Mouse (Mus musculus) thymus, postnatal 4 days (tissue): Measurements from ENCODE around the gene Pop5.

Experiments
- DNase-seq: peaks from one replicate; pipeline ENCODE4 v3.0.0; 2021

The Pop5 gene

GRCm38 (mm10) chr5:115266340-115266739 is 30.7 kb downstream of the Pop5 start:
- no peak for DNase-seq

GRCm38 (mm10) chr5:115266787-115267468 is 31.3 kb downstream of the Pop5 start:
- DNase-seq: no peak

GRCm38 (mm10) chr5:115267469-115268045 is 31.9 kb downstream of the Pop5 start:
- DNase-seq: no peak

- DNase-seq: no peak
Measured at GRCm38 (mm10) chr5:115268266-115268665, 32.6 kb downstream of the Pop5 start.

- no peak for DNase-seq
Measured at GRCm38 (mm10) chr5:115269969-115270368, 34.3 kb downstream of the Pop5 start.

GRCm38 (mm10) chr5:115271931-115272811 is 36.5 kb downstream of the Pop5 start:
- peak; percentile 75 for DNase-seq

GRCm38 (mm10) chr5:115272812-115273548 is 37.3 kb downstream of the Pop5 start, which contains the start of gene Rnf10:
Gene Rnf10 (minus strand): TSS chr5:115272898.
- peak; percentile 96 for DNase-seq

GRCm38 (mm10) chr5:115273549-115274135 is 38.0 kb downstream of the Pop5 start:
- DNase-seq: no peak

- DNase-seq: no peak
Measured at GRCm38 (mm10) chr5:115274353-115274752, 38.7 kb downstream of the Pop5 start.

- DNase-seq: no peak
Measured at GRCm38 (mm10) chr5:115274771-115275170, 39.1 kb downstream of the Pop5 start.

- peak; percentile 69 for DNase-seq
Measured at GRCm38 (mm10) chr5:115275998-115276397, 40.4 kb downstream of the Pop5 start.

- no peak for DNase-seq
Measured at GRCm38 (mm10) chr5:115278053-115278452, 42.4 kb downstream of the Pop5 start.

- DNase-seq: no peak
Measured at GRCm38 (mm10) chr5:115278785-115279184, 43.1 kb downstream of the Pop5 start.

- DNase-seq: peak; percentile 94
Measured at GRCm38 (mm10) chr5:115279226-115280049, 43.8 kb downstream of the Pop5 start, which contains the start of gene Coq5. Gene Coq5 (plus strand): TSS chr5:115279666.

GRCm38 (mm10) chr5:115280050-115280687 is 44.5 kb downstream of the Pop5 start:
- DNase-seq: peak; percentile 64

GRCm38 (mm10) chr5:115284735-115285134 is 49.1 kb downstream of the Pop5 start:
- DNase-seq: peak; percentile 38

- DNase-seq: peak; percentile 32
Measured at GRCm38 (mm10) chr5:115294173-115294572, 58.5 kb downstream of the Pop5 start.
